Mouse (Mus musculus): ENCODE measurements around the gene Pkd1l1.

Gene Pkd1l1

GRCm38 (mm10) chr11:8821403-8821802 is 151.7 kb downstream of the Pkd1l1 start:
- DNase-seq (ENCODE audit: low spot score), result no peak

- DNase-seq (ENCODE audit: low spot score), result no peak
These were observed 155.7 kb downstream of the Pkd1l1 start for GRCm38 (mm10) chr11:8817376-8817775.

GRCm38 (mm10) chr11:8814097-8814790 is 158.8 kb downstream of the Pkd1l1 start:
- DNase-seq (ENCODE audit: low spot score), result no peak

GRCm38 (mm10) chr11:8811506-8812100 is 161.5 kb downstream of the Pkd1l1 start:
- DNase-seq (ENCODE audit: low spot score), result no peak

GRCm38 (mm10) chr11:8809644-8810043 is 163.4 kb downstream of the Pkd1l1 start:
- no peak for DNase-seq (ENCODE audit: low spot score)

- DNase-seq (ENCODE audit: low spot score), result no peak
These were observed 166.1 kb downstream of the Pkd1l1 start for GRCm38 (mm10) chr11:8807009-8807408.

- DNase-seq (ENCODE audit: low spot score), result no peak
These were observed 168.9 kb downstream of the Pkd1l1 start for GRCm38 (mm10) chr11:8804178-8804577.

- DNase-seq (ENCODE audit: low spot score), result no peak
These were observed 175.6 kb downstream of the Pkd1l1 start for GRCm38 (mm10) chr11:8797486-8797885.

GRCm38 (mm10) chr11:8795031-8795430 is 178.0 kb downstream of the Pkd1l1 start:
- DNase-seq (ENCODE audit: low spot score), result no peak

- no peak for DNase-seq (ENCODE audit: low spot score)
These were observed 180.9 kb downstream of the Pkd1l1 start for GRCm38 (mm10) chr11:8792146-8792545.

GRCm38 (mm10) chr11:8789186-8789585 is 183.9 kb downstream of the Pkd1l1 start:
- no peak for DNase-seq (ENCODE audit: low spot score)

- no peak for DNase-seq (ENCODE audit: low spot score)
These were observed 185.5 kb downstream of the Pkd1l1 start for GRCm38 (mm10) chr11:8787604-8788003.

- no peak for DNase-seq (ENCODE audit: low spot score)
These were observed 188.7 kb downstream of the Pkd1l1 start for GRCm38 (mm10) chr11:8784413-8784812.

GRCm38 (mm10) chr11:8782141-8782465 is 191.0 kb downstream of the Pkd1l1 start:
- DNase-seq (ENCODE audit: low spot score), result no peak

- DNase-seq (ENCODE audit: low spot score), result no peak
These were observed 191.5 kb downstream of the Pkd1l1 start for GRCm38 (mm10) chr11:8781308-8782140.

GRCm38 (mm10) chr11:8779427-8779826 is 193.6 kb downstream of the Pkd1l1 start:
- DNase-seq (ENCODE audit: low spot score), result no peak

All from testis, postnatal 14 days (tissue).